Mouse (Mus musculus) adrenal gland (tissue): ENCODE results near the gene Pmpca.
"Not testable (repeated sequence)": the region's sequence is repeated elsewhere in the genome, so short reads cannot be mapped to it uniquely, and the experiment has no call there.

Source experiments
- intact Hi-C: fragments of 180-260 bp; cut with DNase I; formaldehyde crosslinking; loops from one replicate; pipeline ENCODE4 v1.15.1; 2025

Gene Pmpca

GRCm38 (mm10) chr2:26364738-26365465 is 24.2 kb upstream of the Pmpca start:
- intact Hi-C loops, result no loop called here

GRCm38 (mm10) chr2:26367911-26368310 is 21.2 kb upstream of the Pmpca start:
- intact Hi-C loops, result no loop called here

DNA sequence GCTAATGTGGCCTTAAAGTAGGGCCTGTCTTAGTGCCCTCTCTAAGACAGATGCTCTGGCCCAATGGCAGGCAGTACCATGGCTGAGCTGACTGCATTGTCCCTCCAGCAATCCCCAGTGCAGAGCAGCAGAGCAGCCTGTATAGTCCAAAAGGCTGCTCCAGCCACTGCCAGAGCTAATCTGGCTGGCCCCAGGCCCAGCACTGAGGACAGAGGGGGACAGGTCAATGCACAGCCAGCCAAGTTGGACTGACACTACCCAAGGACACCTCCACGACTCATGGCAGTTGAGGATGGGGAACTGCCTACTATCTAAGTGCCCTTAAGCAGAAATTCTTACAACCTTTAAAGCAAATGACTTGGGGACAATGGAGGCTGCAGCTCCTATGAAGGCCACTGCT is 20.6 kb upstream of the Pmpca start:
- intact Hi-C loops, result no loop called here

- intact Hi-C loops, result no loop called here
Measured at GRCm38 (mm10) chr2:26372396-26372795, 16.7 kb upstream of the Pmpca start.

DNA sequence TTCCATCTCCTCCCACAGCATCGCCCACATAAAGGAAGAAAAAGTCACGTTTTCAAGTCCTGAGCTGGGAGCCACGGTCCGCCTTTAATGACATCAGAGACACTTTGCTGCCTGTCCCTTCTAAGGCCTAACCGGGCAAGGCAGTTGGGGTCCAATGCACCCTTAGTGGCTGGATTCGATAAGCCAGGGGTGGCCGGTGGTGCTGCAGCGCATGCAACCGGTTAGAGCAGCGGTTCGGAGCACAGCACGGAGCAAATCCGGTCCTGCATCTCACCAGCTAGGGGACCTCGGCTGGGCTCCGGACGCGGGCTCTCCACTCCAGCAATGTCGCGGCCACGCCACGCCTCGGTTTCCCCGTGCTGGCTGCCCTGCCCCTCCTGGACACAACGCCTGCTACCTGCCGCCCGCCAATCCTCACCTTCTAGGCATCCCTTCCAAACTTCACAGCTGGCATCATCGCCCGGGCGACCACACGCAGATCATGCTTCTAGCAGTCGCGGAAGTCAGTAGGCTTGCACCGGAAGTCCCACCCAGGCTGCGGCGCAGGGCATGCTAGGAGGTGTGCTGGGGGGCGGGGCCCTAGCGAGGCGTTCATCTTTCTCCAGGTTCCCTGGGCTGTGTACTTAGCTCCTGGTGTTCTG is 8.9 kb upstream of the Pmpca start, which contains the start of gene Snapc4:
Gene Snapc4 (minus strand): TSS at position 523 of the 641 bp plus-strand sequence.
- intact Hi-C loops, result no loop called here

DNA sequence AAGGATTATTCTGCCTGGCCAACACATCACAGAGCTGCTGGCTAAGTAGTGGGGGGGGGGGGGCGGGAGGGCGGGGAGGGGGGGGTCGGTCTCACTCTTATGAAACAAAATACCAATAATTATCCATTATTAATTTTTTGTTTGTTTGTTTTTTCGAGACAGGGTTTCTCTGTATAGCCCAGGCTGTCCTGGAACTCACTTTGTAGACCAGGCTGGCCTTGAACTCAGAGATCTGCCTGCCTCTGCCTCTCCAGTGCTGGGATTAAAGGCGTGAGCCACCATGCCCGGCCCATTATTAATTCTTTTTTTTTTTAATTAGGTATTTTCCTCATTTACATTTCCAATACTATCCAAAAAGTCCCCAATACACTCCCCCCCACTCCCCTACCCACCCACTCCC is 8.3 kb upstream of the Pmpca start:
- intact Hi-C loops, result not testable (repeated sequence)

GRCm38 (mm10) chr2:26387713-26388112 is 1.4 kb upstream of the Pmpca start:
- intact Hi-C loops, result loop anchor here (5.0 kb wide), 1 partner anchor 35 kb away; the partner anchor contains the start of gene Dnlz

DNA sequence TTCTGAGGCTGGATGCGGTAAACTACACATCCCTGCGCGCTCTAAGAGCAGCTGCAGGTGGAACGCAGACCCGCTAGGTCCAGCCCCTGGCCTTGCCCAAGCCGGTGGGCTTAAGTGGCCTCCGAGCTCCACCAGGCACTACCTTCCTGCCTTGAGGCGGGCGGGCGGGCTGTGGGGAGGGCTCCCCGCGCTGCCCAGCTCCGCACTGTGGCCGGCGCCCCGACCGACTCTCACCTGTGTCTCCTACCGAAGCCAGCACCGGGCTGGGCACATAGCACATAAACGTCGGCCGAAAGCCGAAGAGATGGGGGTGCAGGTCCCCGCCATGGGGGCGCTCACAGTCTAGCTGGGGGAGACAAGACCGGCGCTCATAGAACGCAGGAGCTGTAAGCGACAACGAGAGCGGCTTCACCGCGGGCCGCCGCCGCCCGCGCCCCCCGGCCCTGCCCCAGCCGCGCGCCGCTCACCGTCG is 421 bp upstream of the Pmpca start:
- intact Hi-C loops, result loop anchor here (5.0 kb wide), 1 partner anchor 36 kb away; the partner anchor contains the start of gene Dnlz

- intact Hi-C loops, result no loop called here
Measured at GRCm38 (mm10) chr2:26390954-26391353, 1.8 kb downstream of the Pmpca start.

- intact Hi-C loops, result no loop called here
Measured at GRCm38 (mm10) chr2:26391617-26392016, 2.5 kb downstream of the Pmpca start.

DNA sequence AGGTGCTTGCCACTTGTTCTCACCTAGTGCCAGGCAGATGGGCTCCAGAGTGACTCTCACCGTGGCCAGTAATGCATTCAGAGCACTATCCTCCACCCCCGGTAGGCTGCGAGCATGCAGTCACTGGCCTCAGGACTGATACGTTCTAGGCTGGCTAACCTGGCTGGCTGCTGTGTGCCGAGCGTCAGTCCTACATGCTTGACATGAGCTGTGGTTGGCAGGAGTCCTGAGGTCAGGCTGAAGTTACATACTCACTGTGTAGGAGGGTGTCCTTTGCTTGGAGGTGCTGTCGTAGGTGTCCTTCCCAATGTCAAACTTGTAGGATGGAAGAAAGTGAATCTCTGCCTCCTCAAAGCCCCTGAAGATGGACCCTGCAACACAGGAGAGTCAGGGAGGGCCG is 9.8 kb downstream of the Pmpca start:
- intact Hi-C loops, result loop anchor here (5.0 kb wide), 1 partner anchor 42 kb away; no protein-coding TSS in a partner anchor

- intact Hi-C loops, result loop anchor here (5.0 kb wide), 1 partner anchor 42 kb away; no protein-coding TSS in a partner anchor
Measured at GRCm38 (mm10) chr2:26399647-26400046, 10.5 kb downstream of the Pmpca start.

- intact Hi-C loops, result no loop called here
Measured at GRCm38 (mm10) chr2:26400296-26400695, 11.2 kb downstream of the Pmpca start.

GRCm38 (mm10) chr2:26401023-26401422 is 11.9 kb downstream of the Pmpca start:
- intact Hi-C loops, result no loop called here

DNA sequence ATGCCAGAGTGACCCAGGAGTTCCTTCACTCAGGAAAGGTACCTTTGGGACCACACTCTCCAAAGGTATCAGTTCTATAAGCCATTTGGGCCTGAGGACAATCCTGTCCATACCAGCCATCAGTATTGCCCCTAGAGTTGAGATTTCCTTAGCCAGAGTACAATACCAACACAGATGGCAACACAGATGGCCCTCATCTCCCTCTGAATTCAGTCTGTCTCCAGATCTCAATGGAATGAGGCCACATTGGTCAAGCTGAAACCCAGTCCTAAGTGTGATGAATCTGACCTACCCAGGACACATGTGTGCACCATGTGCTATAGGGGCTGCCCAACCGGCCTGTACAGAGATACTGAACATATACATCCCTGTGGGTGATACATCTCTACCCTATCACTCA is 13.1 kb downstream of the Pmpca start:
- intact Hi-C loops, result no loop called here

GRCm38 (mm10) chr2:26403306-26403705 is 14.2 kb downstream of the Pmpca start:
- intact Hi-C loops, result no loop called here

- intact Hi-C loops, result loop anchor here (5.0 kb wide), 1 partner anchor 81 kb away; no protein-coding TSS in a partner anchor
Measured at GRCm38 (mm10) chr2:26408515-26409356, 19.6 kb downstream of the Pmpca start, which contains the start of gene Inpp5e. Inpp5e (minus strand) TSS chr2:26409203.

GRCm38 (mm10) chr2:26409362-26409761 is 20.2 kb downstream of the Pmpca start:
- intact Hi-C loops, result loop anchor here (5.0 kb wide), 1 partner anchor 82 kb away; no protein-coding TSS in a partner anchor

GRCm38 (mm10) chr2:26410091-26410490 is 21.0 kb downstream of the Pmpca start:
- intact Hi-C loops, result no loop called here

GRCm38 (mm10) chr2:26410931-26411411 is 21.8 kb downstream of the Pmpca start:
- intact Hi-C loops, result no loop called here

GRCm38 (mm10) chr2:26417066-26417465 is 27.9 kb downstream of the Pmpca start:
- intact Hi-C loops, result no loop called here
